Mouse (Mus musculus) olfactory bulb, adult 2 months (tissue): Measurements from ENCODE around the gene 4933411K16Rik. TPM values are rescaled to one million over a fixed set of nuclear protein-coding genes. Genes with fewer than 3 reads are reported as not detected.
"Not testable (repeated sequence)": the region's sequence is repeated elsewhere in the genome, so short reads cannot be mapped to it uniquely, and the experiment has no call there.

Source experiments
- H3K27ac ChIP-seq: fragments of 200-500 bp; 2 replicates; pipeline ENCODE4 v1.5.1; 2012; ENCODE audit warnings: low read depth, low read length; ENCODE audit not compliant: insufficient read depth
- H3K4me1 ChIP-seq: fragments of 200-500 bp; 2 replicates; pipeline ENCODE4 v1.6.1; 2012; ENCODE audit warnings: low read length; ENCODE audit not compliant: control insufficient read depth, insufficient read depth
- H3K4me3 ChIP-seq: fragments of 200-500 bp; 2 replicates; pipeline ENCODE4 v1.5.1; 2012; ENCODE audit warnings: mild to moderate bottlenecking, low read depth, low read length, moderate library complexity; ENCODE audit not compliant: insufficient read depth
- CTCF ChIP-seq: fragments of 200-500 bp; IDR thresholded peaks from 2 replicates; pipeline ENCODE4 v1.5.1; 2012; ENCODE audit warnings: low read depth, mild to moderate bottlenecking, low read length, moderate library complexity; ENCODE audit not compliant: insufficient read depth
- POLR2A ChIP-seq: fragments of 200-500 bp; IDR thresholded peaks from 2 replicates; pipeline ENCODE4 v1.6.1; 2012; ENCODE audit warnings: mild to moderate bottlenecking, low read depth, low read length, moderate library complexity; ENCODE audit not compliant: insufficient read depth
- WGBS: fragments of 180-500 bp; shearing (Covaris S2); methylation state at CpG from one replicate; pipeline ENCODE4 v1.1.7; 2018; 5-methylcytosine and 5-hydroxymethylcytosine counted together
- polyA plus RNA-seq: library from polyadenylated mRNA; stranded (reverse); fragments of >200 nt; gene quantifications from 2 replicates; pipeline ENCODE4 v1.2.4, GENCODE M21; 2012; ENCODE audit warnings: low replicate concordance; ENCODE audit not compliant: missing spikeins, insufficient read depth, insufficient read length

The 4933411K16Rik gene
- polyA plus RNA-seq, 1 experiment, result not detected

GRCm38 (mm10) chr19:42071221-42071620, 19.2 kb downstream of the 4933411K16Rik start:
- Histone ChIP-seq H3K27ac (no peak overlapping the region), H3K4me3 (no peak overlapping the region), H3K4me1 (peaks cover 5% of the 10 kb centered on the region; the same call in 1 of the 2 replicates)
- no peak for TF ChIP-seq CTCF
- no peak for TF ChIP-seq POLR2A
- 76% methylated on average over 7 of the region's 7 CpGs for WGBS

GRCm38 (mm10) chr19:42071886-42072608, 20.0 kb downstream of the 4933411K16Rik start:
- Histone ChIP-seq H3K4me3 (no peak overlapping the region), H3K27ac (no peak overlapping the region), H3K4me1 (peaks cover 5% of the 10 kb centered on the region; the same call in 1 of the 2 replicates)
- no peak for TF ChIP-seq POLR2A
- no peak for TF ChIP-seq CTCF
- WGBS, result 75% methylated on average over 15 of the region's 15 CpGs

GRCm38 (mm10) chr19:42072802-42073201, 20.8 kb downstream of the 4933411K16Rik start:
- TF ChIP-seq POLR2A (no peak), CTCF (no peak)
- Histone ChIP-seq H3K4me1 (peaks cover 5% of the 10 kb centered on the region; the same call in 1 of the 2 replicates), H3K27ac (no peak overlapping the region), H3K4me3 (no peak overlapping the region)
- WGBS, result 85% methylated on average over 7 of the region's 7 CpGs

GRCm38 (mm10) chr19:42075051-42075450, 23.0 kb downstream of the 4933411K16Rik start:
- no peaks in the 10 kb centered on the region for H3K4me1 ChIP-seq
- TF ChIP-seq CTCF (no peak), POLR2A (no peak)
- no peak overlapping the region for H3K4me3 ChIP-seq
- no peak overlapping the region for H3K27ac ChIP-seq
- WGBS, result 85% methylated on average over 2 of the region's 2 CpGs

DNA sequence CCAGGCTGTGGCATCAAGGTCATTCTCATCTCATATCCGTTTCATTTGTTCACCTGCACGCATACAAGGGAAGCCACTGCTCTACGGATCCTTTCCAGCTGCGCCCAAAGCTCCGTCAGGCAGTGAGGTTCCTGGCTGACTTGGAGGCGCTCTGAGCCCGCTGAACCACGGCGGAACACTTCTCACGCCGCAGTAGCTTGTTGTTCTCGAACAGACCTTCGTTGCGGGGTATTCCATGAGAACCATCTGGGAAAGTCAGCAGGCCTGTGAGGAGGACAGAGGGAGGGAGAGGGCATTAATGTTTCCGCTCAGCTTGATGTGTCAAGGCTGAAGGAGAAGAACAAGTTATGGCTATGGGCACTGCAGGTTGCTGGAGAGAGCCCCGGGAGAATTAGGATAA, 23.9 kb downstream of the 4933411K16Rik start:
- 92% methylated on average over 16 of the region's 16 CpGs for WGBS
- no peaks in the 10 kb centered on the region for H3K4me1 ChIP-seq

GRCm38 (mm10) chr19:42078566-42078965, 26.5 kb downstream of the 4933411K16Rik start:
- Histone ChIP-seq H3K27ac (no peak overlapping the region), H3K4me1 (no peaks in the 10 kb centered on the region), H3K4me3 (no peak overlapping the region)
- TF ChIP-seq CTCF, result no peak
- no peak for TF ChIP-seq POLR2A
- WGBS, result 93% methylated on average over 8 of the region's 8 CpGs

More for the DNA sequence above, 23.9 kb downstream of the 4933411K16Rik start:
- no peak overlapping the region for H3K27ac ChIP-seq
- TF ChIP-seq CTCF (no peak), POLR2A (no peak)
- no peak overlapping the region for H3K4me3 ChIP-seq

GRCm38 (mm10) chr19:42079006-42079405, 27.0 kb downstream of the 4933411K16Rik start:
- no peak for TF ChIP-seq POLR2A
- no peak for TF ChIP-seq CTCF
- no peaks in the 10 kb centered on the region for H3K4me1 ChIP-seq
- no peak overlapping the region for H3K4me3 ChIP-seq
- H3K27ac ChIP-seq, result no peak overlapping the region
- 96% methylated on average over 12 of the region's 12 CpGs for WGBS

DNA sequence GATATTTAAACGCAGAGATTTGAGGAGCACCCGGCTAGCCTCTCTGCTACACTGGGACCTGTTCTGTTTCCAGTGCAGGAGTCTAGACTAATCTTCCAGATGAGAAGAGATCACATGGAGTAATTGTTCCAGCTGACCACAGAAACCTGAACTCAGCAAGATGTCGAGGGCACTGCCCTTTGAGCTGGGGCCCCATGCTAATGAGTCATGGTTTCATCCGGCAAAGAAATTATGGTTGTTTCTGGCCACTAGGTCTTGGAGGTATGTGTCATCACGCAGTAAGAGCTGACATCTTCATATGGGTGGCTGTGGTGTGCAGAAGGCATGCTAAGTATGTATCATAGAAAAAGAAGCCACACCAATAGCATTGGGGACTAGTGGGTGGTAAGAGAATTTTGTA, 27.9 kb downstream of the 4933411K16Rik start:
- Histone ChIP-seq H3K4me1 (no peaks in the 10 kb centered on the region), H3K27ac (no peak overlapping the region), H3K4me3 (no peak overlapping the region)
- 79% methylated on average over 5 of the region's 5 CpGs for WGBS
- no peak for TF ChIP-seq POLR2A
- TF ChIP-seq CTCF, result no peak

- Histone ChIP-seq H3K27ac (no peak overlapping the region), H3K4me3 (no peak overlapping the region), H3K4me1 (no peaks in the 10 kb centered on the region)
- TF ChIP-seq CTCF (no peak), POLR2A (no peak)
- WGBS, result 82% methylated on average over 11 of the region's 11 CpGs
Measured at GRCm38 (mm10) chr19:42080469-42080868, 28.4 kb downstream of the 4933411K16Rik start.

DNA sequence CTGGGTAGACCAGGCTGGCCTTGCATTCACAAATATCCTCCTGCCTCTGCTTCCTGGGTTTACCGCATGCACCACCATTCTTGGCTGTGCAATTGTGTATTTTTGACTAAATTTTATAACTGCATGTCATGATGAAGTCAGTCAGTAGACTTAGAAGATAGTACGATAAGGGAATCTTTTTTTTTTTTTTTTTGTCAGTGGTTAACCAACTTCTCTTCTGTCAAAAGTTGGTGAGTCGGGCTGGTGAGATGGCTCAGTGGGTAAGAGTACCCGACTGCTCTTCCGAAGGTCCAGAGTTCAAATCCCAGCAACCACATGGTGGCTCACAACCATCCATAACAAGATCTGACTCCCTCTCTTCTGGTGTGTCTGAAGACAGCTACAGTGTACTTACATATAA, 29.6 kb downstream of the 4933411K16Rik start:
- H3K27ac ChIP-seq, H3K4me1 ChIP-seq, H3K4me3 ChIP-seq: not testable (repeated sequence)
- WGBS, result 97% methylated on average over 5 of the region's 5 CpGs
